Mouse (Mus musculus) sigmoid colon, adult 10 weeks (tissue): ENCODE data around the gene Rnaset2a. TPM values are rescaled to one million over a fixed set of nuclear protein-coding genes. Genes with fewer than 3 reads are reported as not detected.

ENCODE experiments used
- polyA plus RNA-seq: library from polyadenylated mRNA; stranded (reverse); fragments of 350-450 nt; fragmentation: Illumina TruSeq; extraction: RNeasy Lipid Tissue Mini Kit (QIAGEN cat#74804); gene quantifications from one replicate; pipeline ENCODE4 v1.2.3, GENCODE M21; 2014; ENCODE audit warnings: low read depth, low replicate concordance

Gene Rnaset2a
- 22.4 TPM for polyA plus RNA-seq

GRCm38 (mm10) chr17:8147439-8148316 is at the start of gene Rnaset2a, which contains the start of gene Gm49673:
TSS of gene Rnaset2a (minus strand) at chr17:8148097.
TSS of gene Gm49673 (minus strand) at chr17:8147788.

DNA sequence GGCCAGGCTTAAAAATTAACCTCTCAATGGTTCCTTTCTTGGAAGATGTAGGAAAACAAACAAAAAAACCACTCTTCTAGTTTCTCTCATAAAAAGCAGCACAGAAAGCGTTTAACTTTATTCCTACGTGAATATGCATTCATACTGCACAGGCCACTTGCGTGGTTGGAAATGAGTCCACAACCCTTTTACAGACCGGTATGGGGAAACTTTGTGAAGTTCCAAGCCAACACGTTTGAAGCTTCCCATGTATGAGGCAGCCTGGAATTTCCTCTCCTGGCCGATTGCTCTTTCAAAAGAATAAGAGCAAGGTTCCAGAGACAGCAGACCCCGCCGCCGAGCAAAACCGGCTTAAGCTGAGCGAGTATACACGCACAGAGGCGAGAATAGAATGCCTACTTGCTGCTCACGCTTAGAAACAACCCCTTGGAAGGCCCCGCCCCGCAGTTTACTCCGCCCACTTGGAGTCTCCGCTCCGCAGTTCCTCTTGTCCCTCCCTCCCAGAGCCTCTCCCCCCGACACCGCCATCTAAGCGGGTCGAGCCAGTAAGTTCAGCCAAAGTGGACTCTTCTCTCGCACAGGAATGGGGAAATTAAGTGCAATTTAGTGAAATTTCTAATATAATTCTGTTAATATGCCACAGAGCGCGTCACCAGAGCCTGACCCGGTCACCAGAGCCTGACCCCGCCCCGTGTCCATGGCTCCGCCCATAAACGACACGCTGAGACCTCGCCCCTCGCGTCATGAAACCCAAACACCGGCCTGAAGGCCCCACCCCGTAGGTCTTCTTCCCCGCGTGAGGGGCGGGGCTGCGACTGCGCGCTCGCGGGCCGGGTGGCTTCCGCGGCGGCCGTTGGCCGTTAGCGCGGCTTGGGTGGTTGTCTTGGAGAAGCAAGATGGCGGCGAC is 17.1 kb upstream of the Rnaset2a start, which contains the start of gene Fgfr1op:
TSS of gene Fgfr1op (plus strand) at position 801 of the 907 bp plus-strand sequence.

Other genes with a start within 250 kb of the Rnaset2a start
- 3.8 TPM for gene Tagap, start 222.1 kb downstream of the Rnaset2a start, polyA plus RNA-seq
- 46.1 TPM for gene Rsph3a, start 202.5 kb downstream of the Rnaset2a start, polyA plus RNA-seq
- gene Gm49673, start 309 bp downstream of the Rnaset2a start, polyA plus RNA-seq: 0.19 TPM
- gene Fgfr1op, start 17.4 kb upstream of the Rnaset2a start, polyA plus RNA-seq: 28.8 TPM
- 3.0 TPM for gene Ccr6, start 87.9 kb upstream of the Rnaset2a start, polyA plus RNA-seq
- 488 TPM for gene Mpc1, start 134.8 kb upstream of the Rnaset2a start, polyA plus RNA-seq
- gene Sft2d1, start 163.0 kb upstream of the Rnaset2a start, polyA plus RNA-seq: 92.1 TPM
- not detected for gene Prr18, start 189.4 kb upstream of the Rnaset2a start, polyA plus RNA-seq
- gene T2, start 207.9 kb upstream of the Rnaset2a start, polyA plus RNA-seq: not detected